9 mouse cellular contexts compared by ENCODE assay signal in genomic region chr5:126623205-126623604, GRCm38 (mm10).
DNase-seq lines count a peak whose midpoint lies in the region; ATAC-seq and TF ChIP-seq lines count a peak whose summit lies in the region.
"Had no signal": no experiment of that assay in that cellular context is flagged by ENCODE, and none has a peak within 500 bp of the region (broad histone marks: within the 10 kb centered on the region; RNA-seq: fewer than 3 reads in every experiment).

No protein-coding gene starts in this region.

- no peak overlapping the region for H3K27ac ChIP-seq in liver, adult 2 months (replicated peaks; ENCODE audit: insufficient read depth, low read depth, low read length)
- no peak overlapping the region for H3K27ac ChIP-seq in liver, embryonic 12.5 days
- no peak overlapping the region for H3K27ac ChIP-seq in neural tube, embryonic 11.5 days (ENCODE audit: low read depth, low read length)
- H3K27ac ChIP-seq: embryonic facial prominence, embryonic 15.5 days; stomach, embryonic 15.5 days had no signal

- H3K4me3 ChIP-seq in liver, adult 2 months (ENCODE audit: insufficient read depth, low read depth, low read length), result no peak overlapping the region
- H3K4me3 ChIP-seq in liver, embryonic 12.5 days, result no peak overlapping the region
- H3K4me3 ChIP-seq in neural tube, embryonic 11.5 days (ENCODE audit: low read depth, low read length), result no peak overlapping the region
- H3K4me3 ChIP-seq: embryonic facial prominence, embryonic 15.5 days; stomach, embryonic 15.5 days had no signal

- H3K4me2 ChIP-seq in liver, embryonic 12.5 days, result no peak overlapping the region
- H3K4me2 ChIP-seq in neural tube, embryonic 11.5 days (ENCODE audit: low read depth), result no peak overlapping the region
- H3K4me2 ChIP-seq: embryonic facial prominence, embryonic 15.5 days; stomach, embryonic 15.5 days had no signal

- H3K27me3 ChIP-seq in liver, adult 2 months (ENCODE audit: control insufficient read depth, insufficient read depth, low read length), result no peaks in the 10 kb centered on the region
- no peaks in the 10 kb centered on the region for H3K27me3 ChIP-seq in liver, embryonic 12.5 days (replicated peaks)
- H3K27me3 ChIP-seq in neural tube, embryonic 11.5 days (ENCODE audit: control insufficient read depth, insufficient read depth, low read length), result no peaks in the 10 kb centered on the region
- H3K27me3 ChIP-seq: embryonic facial prominence, embryonic 15.5 days; stomach, embryonic 15.5 days had no signal

- ATAC-seq in liver, embryonic 12.5 days, result no peak
- no peak for ATAC-seq in neural tube, embryonic 11.5 days (ENCODE audit: insufficient read depth, low FRiP score, low TSS enrichment)

- 17% methylated on average over 6 of the region's 6 CpGs for WGBS in liver, adult 2 months
- WGBS in liver, embryonic 12.5 days (ENCODE audit: insufficient replicate concordance), result 12% methylated on average over 6 of the region's 6 CpGs
- WGBS in neural tube, embryonic 11.5 days, result 12% methylated on average over 6 of the region's 6 CpGs

- H3K79me2 ChIP-seq in liver, adult 2 months (ENCODE audit: control insufficient read depth, insufficient read depth, low read length), result no peaks in the 10 kb centered on the region

- no peaks in the 10 kb centered on the region for H3K36me3 ChIP-seq in liver, adult 2 months (ENCODE audit: control insufficient read depth, insufficient read depth, low read length)
- no peaks in the 10 kb centered on the region for H3K36me3 ChIP-seq in liver, embryonic 12.5 days
- no peaks in the 10 kb centered on the region for H3K36me3 ChIP-seq in neural tube, embryonic 11.5 days (ENCODE audit: control insufficient read depth, insufficient read depth, low read length)
- H3K36me3 ChIP-seq: embryonic facial prominence, embryonic 15.5 days; stomach, embryonic 15.5 days had no signal

- no peak for TF ChIP-seq POLR2A in liver, adult 2 months (IDR thresholded peaks at IDR 0.05; ENCODE audit: extremely low read depth, insufficient read depth, low read length)

- TF ChIP-seq CTCF in liver, adult 2 months (IDR thresholded peaks at IDR 0.05; ENCODE audit: low read depth, low read length), result peak; percentile 76

- H3K4me1 ChIP-seq in liver, adult 2 months (ENCODE audit: control insufficient read depth, insufficient read depth, low read length), result no peaks in the 10 kb centered on the region
- H3K4me1 ChIP-seq in liver, embryonic 12.5 days, result no peaks in the 10 kb centered on the region
- no peaks in the 10 kb centered on the region for H3K4me1 ChIP-seq in neural tube, embryonic 11.5 days (ENCODE audit: control insufficient read depth, insufficient read depth, low read length)
- H3K4me1 ChIP-seq: embryonic facial prominence, embryonic 15.5 days; stomach, embryonic 15.5 days had no signal

- peak; percentile 12 for DNase-seq in liver, adult 2 months (ENCODE audit: extremely low read depth, low read depth, low spot score)
- DNase-seq in adrenal gland, adult 2 months, result peak; percentile 26
- peak; percentile 58 for DNase-seq in embryo, embryonic 11 days
- peak; percentile 14 for DNase-seq in layer of hippocampus, adult 9-11 months
- peak; percentile 61 for DNase-seq in neural tube, embryonic 11.5 days (ENCODE audit: low spot score)
- DNase-seq in c-Kit-positive CD71-positive TER-119-positive erythroid progenitor cells, embryonic 14.5 days (ENCODE audit: low spot score), result no peak

- no peak overlapping the region for H3K9ac ChIP-seq in liver, adult 2 months (ENCODE audit: low read depth, low read length)
- H3K9ac ChIP-seq in liver, embryonic 12.5 days, result no peak overlapping the region
- no peak overlapping the region for H3K9ac ChIP-seq in neural tube, embryonic 11.5 days (ENCODE audit: low read length)
- H3K9ac ChIP-seq: embryonic facial prominence, embryonic 15.5 days; stomach, embryonic 15.5 days had no signal

- H3K9me3 ChIP-seq in liver, embryonic 12.5 days (replicated peaks), result peaks cover 13% of the 10 kb centered on the region; the same call in 1 of the 2 replicates
- no peaks in the 10 kb centered on the region for H3K9me3 ChIP-seq in neural tube, embryonic 11.5 days (ENCODE audit: control insufficient read depth, low read length)
- H3K9me3 ChIP-seq: embryonic facial prominence, embryonic 15.5 days; stomach, embryonic 15.5 days had no signal
